Mouse (Mus musculus) kidney, embryonic 16.5 days (tissue): ENCODE measurements around the gene Lipc. TPM values are rescaled to one million over a fixed set of nuclear protein-coding genes. Genes with fewer than 3 reads are reported as not detected.

Experiments used
- ATAC-seq: fragments of 200-750 bp; cut with Nextera tagmentation; 2 replicates; pipeline ENCODE4 v1.8.0; 2017; ENCODE audit warnings: moderate TSS enrichment; ENCODE audit not compliant: low FRiP score, low TSS enrichment
- H3K27ac ChIP-seq: fragments of 300-500 bp; sonication (generic); 2 replicates; pipeline ENCODE4 v1.5.1; 2014; ENCODE audit warnings: low read length
- H3K27me3 ChIP-seq: fragments of 300-500 bp; sonication (generic); 2 replicates; pipeline ENCODE4 v1.6.1; 2014; ENCODE audit warnings: low read length, control low read depth, mixed read lengths; ENCODE audit not compliant: insufficient read depth
- H3K36me3 ChIP-seq: fragments of 300-500 bp; sonication (generic); 2 replicates; pipeline ENCODE4 v1.6.1; 2014; ENCODE audit warnings: low read length, control low read depth, mixed read lengths; ENCODE audit not compliant: insufficient read depth
- H3K4me1 ChIP-seq: fragments of 300-500 bp; sonication (generic); 2 replicates; pipeline ENCODE4 v1.6.1; 2014; ENCODE audit warnings: low read length, control low read depth, mixed read lengths; ENCODE audit not compliant: insufficient read depth
- H3K4me2 ChIP-seq: fragments of 300-500 bp; sonication (generic); replicated peaks from 2 replicates; pipeline ENCODE4 v1.6.1; 2014; ENCODE audit warnings: low read depth, low read length
- H3K4me3 ChIP-seq: fragments of 300-500 bp; sonication (generic); 2 replicates; pipeline ENCODE4 v1.5.1; 2014; ENCODE audit warnings: mild to moderate bottlenecking, low read length
- H3K9ac ChIP-seq: fragments of 300-500 bp; sonication (generic); replicated peaks from 2 replicates; pipeline ENCODE4 v1.6.1; 2014; ENCODE audit warnings: low read length
- H3K9me3 ChIP-seq: fragments of 300-500 bp; sonication (generic); 2 replicates; pipeline ENCODE4 v1.6.1; 2016; ENCODE audit warnings: low read length, control low read depth
- WGBS: fragments of 180-500 bp; shearing (Covaris S2); extraction: QIAGEN DNeasy Blood & Tissue Kit; methylation state at CpG from one replicate; pipeline ENCODE4 v1.1.7; 2014; 5-methylcytosine and 5-hydroxymethylcytosine counted together
- polyA plus RNA-seq: library from polyadenylated mRNA; unstranded; fragments of >200 nt; fragmentation: Nextera tagmentation; extraction: Ambion mirVana; gene quantifications from 2 replicates; pipeline ENCODE4 v1.2.1, GENCODE M21; 2015

The Lipc gene
- polyA plus RNA-seq, 1 experiment from 2014 or later: 0.89 TPM

- H3K4me1 ChIP-seq: peaks cover 9% of the 10 kb centered on the region; the same call in 1 of the 2 replicates
- H3K27me3 ChIP-seq: no peaks in the 10 kb centered on the region
- H3K36me3 ChIP-seq: no peaks in the 10 kb centered on the region
- no peak overlapping the region for H3K4me2 ChIP-seq
- no peaks in the 10 kb centered on the region for H3K9me3 ChIP-seq
- 0 out of 2 replicates have a peak, but pooled peaks have one; percentile 50 for ATAC-seq
- H3K4me3 ChIP-seq: no peak overlapping the region
- 89% methylated on average over 1 of the region's 1 CpGs for WGBS
- H3K27ac ChIP-seq: no peak overlapping the region
- H3K9ac ChIP-seq: no peak overlapping the region
Observed at GRCm38 (mm10) chr9:70894201-70894600, 57.8 kb downstream of the Lipc start.

GRCm38 (mm10) chr9:70893526-70893925, 58.5 kb downstream of the Lipc start:
- Histone ChIP-seq H3K4me3 (no peak overlapping the region), H3K4me1 (peaks cover 12% of the 10 kb centered on the region; the same call in 1 of the 2 replicates), H3K27ac (no peak overlapping the region), H3K4me2 (no peak overlapping the region), H3K9ac (no peak overlapping the region), H3K27me3 (no peaks in the 10 kb centered on the region), H3K36me3 (no peaks in the 10 kb centered on the region), H3K9me3 (no peaks in the 10 kb centered on the region)
- WGBS: 20% methylated on average over 3 of the region's 3 CpGs
- ATAC-seq: no peak

GRCm38 (mm10) chr9:70892627-70893026, 59.4 kb downstream of the Lipc start:
- H3K4me1 ChIP-seq: peaks cover 12% of the 10 kb centered on the region; the same call in 1 of the 2 replicates
- H3K27ac ChIP-seq: no peak overlapping the region
- no peaks in the 10 kb centered on the region for H3K9me3 ChIP-seq
- ATAC-seq: no peak
- no peak overlapping the region for H3K9ac ChIP-seq
- no peaks in the 10 kb centered on the region for H3K36me3 ChIP-seq
- WGBS: 89% methylated on average over 5 of the region's 5 CpGs
- H3K4me3 ChIP-seq: no peak overlapping the region
- no peaks in the 10 kb centered on the region for H3K27me3 ChIP-seq
- H3K4me2 ChIP-seq: no peak overlapping the region

GRCm38 (mm10) chr9:70891431-70892133, 60.4 kb downstream of the Lipc start:
- Histone ChIP-seq H3K4me2 (no peak overlapping the region), H3K4me1 (peaks cover 12% of the 10 kb centered on the region; the same call in 1 of the 2 replicates), H3K36me3 (no peaks in the 10 kb centered on the region), H3K4me3 (no peak overlapping the region), H3K9ac (no peak overlapping the region), H3K27ac (no peak overlapping the region), H3K9me3 (no peaks in the 10 kb centered on the region), H3K27me3 (no peaks in the 10 kb centered on the region)
- 48% methylated on average over 8 of the region's 8 CpGs for WGBS
- ATAC-seq: no peak

GRCm38 (mm10) chr9:70890736-70891135, 61.3 kb downstream of the Lipc start:
- Histone ChIP-seq H3K9ac (no peak overlapping the region), H3K27ac (no peak overlapping the region), H3K9me3 (no peaks in the 10 kb centered on the region), H3K27me3 (no peaks in the 10 kb centered on the region), H3K4me3 (no peak overlapping the region), H3K4me2 (no peak overlapping the region), H3K36me3 (no peaks in the 10 kb centered on the region), H3K4me1 (peaks cover 12% of the 10 kb centered on the region; the same call in 1 of the 2 replicates)
- no peak for ATAC-seq
- 83% methylated on average over 7 of the region's 7 CpGs for WGBS

GRCm38 (mm10) chr9:70888969-70889368, 63.1 kb downstream of the Lipc start:
- H3K36me3 ChIP-seq: no peaks in the 10 kb centered on the region
- H3K4me2 ChIP-seq: no peak overlapping the region
- peaks cover 8% of the 10 kb centered on the region; the same call in 1 of the 2 replicates for H3K4me1 ChIP-seq
- H3K27ac ChIP-seq: peak overlapping the region; percentile 52
- no peaks in the 10 kb centered on the region for H3K27me3 ChIP-seq
- no peak overlapping the region for H3K4me3 ChIP-seq
- WGBS: 44% methylated on average over 4 of the region's 4 CpGs
- peak; percentile 60; the same call in 1 of the 2 replicates for ATAC-seq
- H3K9ac ChIP-seq: no peak overlapping the region
- H3K9me3 ChIP-seq: no peaks in the 10 kb centered on the region

- no peaks in the 10 kb centered on the region for H3K9me3 ChIP-seq
- no peaks in the 10 kb centered on the region for H3K27me3 ChIP-seq
- no peaks in the 10 kb centered on the region for H3K36me3 ChIP-seq
- no peak overlapping the region for H3K4me3 ChIP-seq
- no peak overlapping the region for H3K4me2 ChIP-seq
- H3K27ac ChIP-seq: peak overlapping the region; percentile 52
- no peak overlapping the region for H3K9ac ChIP-seq
- peak; percentile 49; the same call in 1 of the 2 replicates for ATAC-seq
- WGBS: 76% methylated on average over 2 of the region's 2 CpGs
- peaks cover 4% of the 10 kb centered on the region; the same call in 1 of the 2 replicates for H3K4me1 ChIP-seq
Observed at GRCm38 (mm10) chr9:70888556-70888955, 63.5 kb downstream of the Lipc start.

- Histone ChIP-seq H3K4me3 (no peak overlapping the region), H3K36me3 (no peaks in the 10 kb centered on the region), H3K27me3 (no peaks in the 10 kb centered on the region), H3K4me1 (no peaks in the 10 kb centered on the region), H3K4me2 (no peak overlapping the region), H3K27ac (no peak overlapping the region), H3K9ac (no peak overlapping the region), H3K9me3 (no peaks in the 10 kb centered on the region)
- ATAC-seq: no peak
- WGBS: 46% methylated on average over 5 of the region's 5 CpGs
Observed at GRCm38 (mm10) chr9:70881982-70882381, 70.0 kb downstream of the Lipc start.

- no peaks in the 10 kb centered on the region for H3K9me3 ChIP-seq
- no peak overlapping the region for H3K9ac ChIP-seq
- no peak overlapping the region for H3K27ac ChIP-seq
- H3K4me3 ChIP-seq: no peak overlapping the region
- H3K36me3 ChIP-seq: no peaks in the 10 kb centered on the region
- peaks cover 15% of the 10 kb centered on the region for H3K4me1 ChIP-seq
- H3K27me3 ChIP-seq: no peaks in the 10 kb centered on the region
- H3K4me2 ChIP-seq: no peak overlapping the region
- ATAC-seq: no peak
Observed at GRCm38 (mm10) chr9:70878823-70879222, 73.2 kb downstream of the Lipc start.

- WGBS: 95% methylated on average over 5 of the region's 5 CpGs
- H3K27me3 ChIP-seq: no peaks in the 10 kb centered on the region
- ATAC-seq: no peak
- H3K9ac ChIP-seq: no peak overlapping the region
- no peak overlapping the region for H3K27ac ChIP-seq
- H3K9me3 ChIP-seq: no peaks in the 10 kb centered on the region
- H3K4me2 ChIP-seq: no peak overlapping the region
- H3K4me1 ChIP-seq: peaks cover 15% of the 10 kb centered on the region
- H3K36me3 ChIP-seq: no peaks in the 10 kb centered on the region
- no peak overlapping the region for H3K4me3 ChIP-seq
Observed at GRCm38 (mm10) chr9:70878157-70878556, 73.9 kb downstream of the Lipc start.
